Mouse (Mus musculus) ES-E14 (cell line): ENCODE results near the gene Echs1.

Source experiments
- CHD2 ChIP-seq: IDR thresholded peaks from 2 replicates; pipeline ENCODE4 v1.6.1; 2014; ENCODE audit warnings: mild to moderate bottlenecking, low read depth, low read length, inconsistent platforms
- MAFK ChIP-seq: IDR thresholded peaks from 2 replicates; pipeline ENCODE4 v1.6.1; 2014; ENCODE audit warnings: mild to moderate bottlenecking, low read depth, low read length, inconsistent platforms; ENCODE audit not compliant: insufficient read depth
- ZC3H11A ChIP-seq: IDR thresholded peaks from 2 replicates; pipeline ENCODE4 v1.6.1; 2012; ENCODE audit warnings: low read depth, mild to moderate bottlenecking, inconsistent platforms, low read length, borderline replicate concordance
- ZNF384 ChIP-seq: IDR thresholded peaks from 2 replicates; pipeline ENCODE4 v1.6.1; 2012; ENCODE audit warnings: low read depth, low read length, inconsistent platforms

- TF ChIP-seq CHD2 (no peak), ZNF384 (no peak), MAFK (no peak), ZC3H11A (no peak)
Observed at GRCm38 (mm10) chr7:140126934-140127333, 10.7 kb upstream of the Echs1 start.
